Mouse (Mus musculus) gastrocnemius, adult 18-20 months (tissue): ENCODE measurements at regions not wholly inside any gene's neighbourhood (a gene's known extent, or its start where the extent isn't known, plus 50 kb on each side); places are given as distances from the start of the nearest gene placed in this dataset.
A peak's percentile ranks its signal among the peaks of the same experiment; 100 is the strongest.

Source experiments
- DNase-seq: peaks from one replicate; pipeline ENCODE4 v3.0.0; 2021; ENCODE audit warnings: low spot score

GRCm38 (mm10) chr12:7382455-7382854, 595.0 kb upstream of the Apob start:
- no peak for DNase-seq

DNA sequence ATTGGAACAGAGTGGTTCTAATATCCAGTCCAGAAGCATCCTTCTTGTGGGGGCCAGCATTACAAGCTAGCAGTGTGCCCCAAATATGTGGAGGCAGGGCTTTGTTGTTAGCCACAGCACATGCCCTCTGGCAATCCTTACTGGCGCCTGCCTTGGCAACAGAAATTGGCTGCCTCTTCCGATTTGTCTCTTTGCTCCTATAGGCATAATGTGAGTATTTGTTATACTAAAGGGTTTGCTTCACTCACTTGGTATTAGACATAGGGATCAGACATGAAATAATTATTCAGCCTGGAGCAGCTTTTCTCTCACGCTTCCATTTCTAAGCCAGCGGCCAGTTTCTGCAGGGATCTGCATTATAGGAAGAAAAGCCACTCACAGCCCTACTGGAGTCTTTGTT, 573.6 kb upstream of the Apob start:
- no peak for DNase-seq

GRCm38 (mm10) chr12:7411810-7412209, 565.6 kb upstream of the Apob start:
- no peak for DNase-seq

DNA sequence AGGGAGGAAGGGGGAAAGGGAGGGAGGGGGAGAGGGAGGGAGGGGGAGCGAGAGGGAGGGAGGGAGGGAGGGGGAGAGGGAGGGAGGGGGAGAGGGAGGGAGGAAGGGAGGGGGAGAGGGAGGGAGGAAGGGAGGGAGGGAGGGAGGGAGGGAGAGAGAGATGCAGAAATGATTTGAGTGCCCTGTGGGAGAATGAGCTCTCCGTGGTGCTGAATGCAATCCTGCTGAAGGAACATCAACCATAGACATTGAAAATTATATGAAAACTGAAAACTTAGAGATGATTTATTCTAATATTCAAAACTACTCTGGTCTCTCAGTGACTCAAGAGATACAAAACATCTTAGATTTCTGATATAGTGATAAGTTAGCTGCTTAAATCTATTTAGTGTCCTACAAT, 557.2 kb upstream of the Apob start:
- DNase-seq: no peak

GRCm38 (mm10) chr12:7421826-7422540, 555.5 kb upstream of the Apob start:
- DNase-seq: no peak

DNA sequence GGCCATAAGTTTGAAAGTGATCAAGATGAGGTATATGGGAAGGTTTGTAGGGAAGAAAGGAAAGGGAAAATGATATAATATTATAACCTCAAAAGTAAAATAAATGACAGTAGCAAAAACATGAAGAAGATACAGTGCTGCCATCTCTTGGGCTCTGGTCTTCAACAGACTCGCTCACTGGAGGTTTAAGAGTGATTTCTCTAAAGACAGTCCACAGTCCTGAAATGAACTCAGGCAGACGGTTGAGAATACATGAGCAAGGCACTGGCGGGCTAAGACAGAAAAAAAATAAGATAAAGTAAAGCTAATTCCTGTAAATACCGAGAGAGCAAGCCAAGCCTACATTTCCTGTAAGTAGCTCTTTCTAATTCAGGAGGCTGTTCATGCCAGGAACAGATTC, 546.5 kb upstream of the Apob start:
- DNase-seq: no peak

DNA sequence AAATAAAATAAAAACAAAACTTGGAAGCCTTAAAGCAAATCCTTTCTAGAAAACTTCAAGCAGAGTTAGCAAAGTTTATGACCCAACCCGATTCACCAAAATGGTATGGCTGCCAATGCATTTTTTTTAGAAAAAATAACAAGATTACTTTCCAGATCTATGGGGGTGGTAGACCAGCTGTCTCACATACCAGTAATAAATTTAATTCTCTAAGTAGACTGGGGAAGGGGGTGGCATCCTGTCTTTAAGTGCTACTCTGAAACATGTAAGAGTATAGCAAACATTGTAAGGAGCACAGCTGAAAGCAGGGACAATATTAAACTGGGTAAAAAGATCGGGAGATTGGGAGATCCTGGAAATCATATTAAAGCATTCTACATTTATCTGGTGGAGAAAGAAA, 532.2 kb upstream of the Apob start:
- DNase-seq: no peak

DNA sequence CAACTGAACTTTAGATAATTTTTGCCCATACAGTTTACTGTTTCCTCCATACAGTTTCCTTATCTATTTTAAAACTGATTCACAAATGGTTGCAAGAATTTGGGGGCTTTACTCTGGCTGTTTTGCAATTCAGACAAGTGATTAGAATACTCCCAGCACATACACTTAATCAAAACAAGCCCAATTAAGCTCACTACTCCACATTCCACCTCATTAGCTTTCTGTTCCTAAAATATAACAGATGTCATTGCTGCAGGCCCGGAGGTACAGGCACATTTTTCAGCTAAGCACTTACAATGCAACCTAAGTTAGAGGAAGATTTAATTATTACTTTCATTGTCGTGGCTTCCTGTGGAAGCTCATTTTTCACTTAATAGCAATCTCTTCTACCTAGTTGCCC, 526.9 kb upstream of the Apob start:
- no peak for DNase-seq

GRCm38 (mm10) chr12:7457036-7457435, 520.4 kb upstream of the Apob start:
- DNase-seq: no peak

- no peak for DNase-seq
Measured at GRCm38 (mm10) chr12:7457544-7457943, 519.9 kb upstream of the Apob start.

DNA sequence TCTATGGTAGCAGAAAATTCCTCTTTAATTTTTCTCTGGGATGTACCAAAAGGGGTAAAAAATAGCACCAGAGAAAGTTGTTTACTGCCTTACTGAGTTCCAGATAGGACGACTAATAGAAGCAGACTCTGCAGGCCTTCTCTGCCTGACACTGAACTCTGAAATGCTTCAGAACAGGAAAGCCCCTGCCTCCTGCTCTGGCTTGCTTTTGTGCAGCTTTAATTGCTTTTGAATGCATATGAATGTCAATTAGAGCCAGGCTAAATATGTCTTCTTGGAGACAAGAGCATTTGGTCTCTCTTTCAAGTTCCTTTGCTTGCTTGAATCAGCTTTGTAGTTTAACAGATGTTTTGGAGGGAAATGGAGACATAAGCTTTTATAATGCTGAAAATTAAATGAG, 512.5 kb upstream of the Apob start:
- no peak for DNase-seq

DNA sequence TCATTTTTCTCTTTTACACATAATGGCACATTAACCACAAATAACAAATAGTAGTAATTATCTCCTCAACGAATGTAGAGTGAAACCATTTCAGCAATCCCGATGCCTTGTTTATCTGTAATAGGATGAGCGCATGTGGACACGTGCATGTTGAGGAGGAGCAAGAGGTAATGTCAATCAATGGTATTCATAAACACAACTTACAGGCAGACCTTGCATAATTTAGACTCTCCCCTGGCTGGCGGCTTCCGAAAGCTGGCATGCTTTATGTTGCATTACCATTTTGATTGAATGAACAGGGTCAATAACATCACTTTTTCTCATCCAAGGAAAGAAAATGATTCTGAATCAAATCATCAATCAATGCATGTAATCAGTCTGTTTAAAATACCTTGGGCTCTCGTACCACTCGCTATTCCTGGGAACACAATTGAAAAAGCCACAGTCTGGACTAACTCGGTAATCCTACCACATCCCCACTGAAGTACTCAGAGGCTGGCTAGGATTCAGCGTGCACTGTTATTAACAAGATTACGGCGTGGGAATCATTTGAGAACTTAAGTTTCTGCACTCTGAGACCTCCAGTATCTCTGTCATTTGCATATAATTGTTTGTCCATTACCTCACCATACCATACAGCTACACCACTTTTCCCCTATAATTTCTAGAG, 464.7 kb upstream of the Apob start:
- DNase-seq: no peak

DNA sequence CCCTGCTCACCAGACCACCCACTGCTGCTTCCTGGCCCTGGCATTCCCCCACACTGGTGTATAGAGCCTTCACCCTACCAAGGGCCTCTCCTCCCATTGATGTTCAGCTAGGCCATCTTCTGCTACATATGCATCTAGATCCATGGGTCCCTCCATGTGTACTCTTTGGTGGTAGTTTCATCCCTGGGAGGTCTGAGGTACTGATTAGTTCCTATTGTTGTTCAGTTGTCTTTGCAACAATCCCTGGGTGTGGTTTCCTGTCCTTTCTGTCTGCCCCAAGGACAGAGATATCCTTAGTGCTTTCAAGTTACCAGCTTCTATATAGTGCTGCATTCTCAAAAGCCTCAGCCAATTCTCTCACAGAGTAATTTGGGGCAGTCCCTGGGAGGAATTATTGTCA, 440.1 kb upstream of the Apob start:
- DNase-seq: no peak

DNA sequence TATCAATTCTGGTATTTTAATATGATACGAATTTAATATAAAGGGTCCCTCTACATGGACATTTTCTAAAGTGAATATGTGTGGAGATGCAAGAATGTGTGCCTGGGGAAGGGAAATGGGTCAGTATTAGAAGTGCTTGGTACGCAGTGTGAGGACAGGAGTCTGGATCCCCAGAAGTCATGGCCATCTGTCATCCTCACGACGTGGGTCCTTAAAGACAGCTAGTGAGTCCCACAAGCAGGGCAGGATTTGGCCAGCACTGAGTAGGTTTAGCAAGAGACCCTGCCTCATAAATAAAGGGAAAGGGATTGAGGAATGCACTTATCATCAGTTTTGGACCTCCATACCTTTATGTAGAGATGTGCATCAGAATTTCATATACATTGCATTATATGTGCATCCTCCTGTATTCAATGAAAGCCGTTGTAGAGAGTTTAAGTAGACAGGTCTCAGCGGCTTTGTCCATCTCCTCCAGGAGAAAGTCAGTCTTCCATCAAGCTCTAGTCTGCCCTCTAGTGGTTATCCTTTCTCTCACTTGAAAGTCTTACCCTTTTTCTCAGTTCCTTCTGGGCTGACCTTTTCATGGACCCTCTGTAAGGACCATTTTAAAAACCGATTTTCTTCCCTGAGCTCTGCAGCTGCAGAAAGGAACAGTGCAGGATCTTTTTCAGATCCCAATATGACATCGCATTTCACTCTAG, 434.0 kb upstream of the Apob start:
- DNase-seq: no peak

GRCm38 (mm10) chr12:7548759-7549158, 428.7 kb upstream of the Apob start:
- DNase-seq: no peak

DNA sequence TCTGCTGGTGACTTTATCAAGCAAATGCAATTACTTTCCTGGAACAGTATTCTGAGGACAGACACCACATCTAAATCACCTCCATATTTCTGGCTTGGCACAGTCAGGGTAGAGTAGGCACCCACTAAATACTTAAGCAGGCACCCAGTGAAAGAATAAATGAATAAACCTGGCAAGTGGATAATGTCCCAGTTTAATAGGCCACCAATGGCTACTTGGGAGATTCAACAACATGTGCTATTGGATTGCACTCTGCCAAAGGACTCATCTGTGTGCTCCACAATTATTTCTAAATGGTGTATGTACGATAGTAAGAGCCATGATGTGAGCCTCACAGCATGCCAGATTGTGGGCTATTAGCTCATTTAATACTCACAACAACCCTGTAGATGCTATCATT, 417.2 kb upstream of the Apob start:
- no peak for DNase-seq

GRCm38 (mm10) chr12:7576081-7576480, 401.4 kb upstream of the Apob start:
- peak; percentile 8 for DNase-seq

- DNase-seq: no peak
Measured at GRCm38 (mm10) chr12:7587501-7587900, 389.9 kb upstream of the Apob start.

- no peak for DNase-seq
Measured at GRCm38 (mm10) chr12:7611272-7612092, 366.0 kb upstream of the Apob start.

GRCm38 (mm10) chr12:7636417-7637175, 340.9 kb upstream of the Apob start:
- peak; percentile 16 for DNase-seq

- DNase-seq: no peak
Measured at GRCm38 (mm10) chr12:7637629-7638028, 339.8 kb upstream of the Apob start.
